Mouse (Mus musculus): ENCODE data around the gene Fank1. TPM values are rescaled to one million over a fixed set of nuclear protein-coding genes. Genes with fewer than 3 reads are reported as not detected.

The Fank1 gene
- polyA plus RNA-seq, 1 experiment, result not detected

DNA sequence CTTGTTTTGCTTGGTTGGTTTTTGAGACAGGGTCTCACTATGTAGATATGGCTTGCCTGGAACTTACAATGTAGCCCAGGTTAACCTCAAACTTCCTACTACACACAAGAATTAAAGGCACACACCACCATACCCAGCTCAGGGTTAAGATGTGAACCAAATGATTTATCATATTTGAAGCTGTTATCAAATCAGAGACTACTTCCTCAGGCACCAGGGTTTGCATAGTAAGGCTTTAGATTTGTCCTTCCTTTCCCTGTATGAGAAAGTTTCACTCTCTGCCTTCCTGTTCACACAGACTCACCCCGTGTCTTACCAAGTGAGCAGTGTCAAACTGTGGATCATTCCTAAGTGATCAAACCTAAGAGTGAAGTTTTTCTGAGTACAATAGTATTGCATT lies 32.5 kb upstream of the Fank1 start:
- peak overlapping the region; percentile 77 for H3K27ac ChIP-seq (ENCODE audit: insufficient read depth, low read depth, low read length)
- peaks cover 33% of the 10 kb centered on the region for H3K4me1 ChIP-seq (ENCODE audit: control insufficient read depth, insufficient read depth, low read length)

DNA sequence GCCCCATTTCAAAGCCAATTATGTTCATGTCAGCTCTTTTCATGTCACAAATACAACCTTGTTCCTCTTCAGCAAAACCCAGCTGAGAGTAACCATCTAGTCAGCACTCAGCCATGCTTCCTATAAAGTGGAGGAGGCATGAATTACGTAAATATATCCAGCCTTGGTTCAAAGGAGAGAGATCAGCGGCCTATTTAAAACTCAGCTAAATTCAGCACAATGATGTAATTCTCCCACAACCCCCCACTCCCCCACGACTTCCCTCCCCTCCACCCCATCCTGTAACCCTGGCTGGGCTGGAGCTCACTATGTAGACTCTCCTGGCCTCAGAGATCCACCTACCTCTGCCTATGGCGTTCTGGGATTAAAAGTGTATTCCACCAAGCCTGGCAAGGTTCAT lies 32.0 kb upstream of the Fank1 start:
- peak overlapping the region; percentile 77 for H3K27ac ChIP-seq (ENCODE audit: insufficient read depth, low read depth, low read length)
- no peak overlapping the region for H3K4me3 ChIP-seq (ENCODE audit: insufficient read depth, low read depth, low read length)
- TF ChIP-seq CTCF (IDR thresholded peaks at IDR 0.05; ENCODE audit: insufficient read depth, low read depth, low read length) (no peak), POLR2A (IDR thresholded peaks at IDR 0.05; ENCODE audit: insufficient read depth, low read depth, low read length) (no peak)
- peaks cover 33% of the 10 kb centered on the region for H3K4me1 ChIP-seq (ENCODE audit: control insufficient read depth, insufficient read depth, low read length)
- WGBS, result 18% methylated on average over 4 of the region's 4 CpGs

More for the DNA sequence above, 32.5 kb upstream of the Fank1 start:
- no peak overlapping the region for H3K4me3 ChIP-seq (ENCODE audit: insufficient read depth, low read depth, low read length)
- 69% methylated on average over 1 of the region's 1 CpGs for WGBS
- TF ChIP-seq POLR2A (IDR thresholded peaks at IDR 0.05; ENCODE audit: insufficient read depth, low read depth, low read length), result no peak
- no peak for TF ChIP-seq CTCF (IDR thresholded peaks at IDR 0.05; ENCODE audit: insufficient read depth, low read depth, low read length)

DNA sequence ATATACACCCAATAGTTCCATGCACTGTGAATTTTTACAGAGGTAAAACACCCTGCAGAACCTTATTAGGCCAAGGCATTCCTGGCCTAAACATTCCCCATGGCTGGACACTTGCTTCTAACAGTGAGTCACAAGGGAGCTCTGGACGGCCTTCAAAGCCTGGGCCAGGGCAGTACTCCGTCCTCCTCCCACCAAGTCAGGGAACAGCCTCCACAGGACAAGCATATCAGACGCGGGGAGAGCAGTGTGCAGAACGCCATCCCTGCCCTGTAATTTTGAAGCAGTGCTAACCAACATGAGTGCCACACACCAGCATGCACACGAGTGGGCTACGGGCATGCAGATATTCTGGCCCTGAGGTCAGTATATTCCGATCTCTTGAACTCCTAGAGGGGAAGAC lies 29.3 kb upstream of the Fank1 start:
- no peak overlapping the region for H3K4me3 ChIP-seq (ENCODE audit: insufficient read depth, low read depth, low read length)
- TF ChIP-seq CTCF (IDR thresholded peaks at IDR 0.05; ENCODE audit: insufficient read depth, low read depth, low read length) (no peak), POLR2A (IDR thresholded peaks at IDR 0.05; ENCODE audit: insufficient read depth, low read depth, low read length) (no peak)
- H3K4me1 ChIP-seq (ENCODE audit: control insufficient read depth, insufficient read depth, low read length), result peaks cover 29% of the 10 kb centered on the region
- 42% methylated on average over 8 of the region's 8 CpGs for WGBS
- peak overlapping the region; percentile 81 for H3K27ac ChIP-seq (ENCODE audit: insufficient read depth, low read depth, low read length)

DNA sequence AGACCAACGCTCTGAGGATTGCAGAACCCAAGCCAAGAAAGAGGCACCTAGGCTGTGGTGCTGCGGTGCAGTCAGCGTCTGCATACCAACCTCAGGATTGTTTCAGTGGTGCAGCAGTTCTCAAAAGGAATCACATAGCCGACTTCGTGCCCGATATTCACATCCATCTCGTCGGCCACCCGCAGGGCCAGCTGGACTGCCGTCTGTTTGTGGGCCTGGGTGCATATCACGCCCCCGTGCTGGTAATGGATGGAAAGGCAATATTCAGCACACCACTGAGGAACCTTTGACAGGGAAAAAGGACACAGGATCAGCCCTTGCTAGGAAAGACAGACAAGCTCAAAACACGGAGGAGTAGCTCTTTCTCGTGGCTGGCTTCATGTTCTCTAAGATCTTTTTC lies 27.9 kb upstream of the Fank1 start:
- Histone ChIP-seq H3K27ac (ENCODE audit: insufficient read depth, low read depth, low read length) (peak overlapping the region; percentile 81), H3K4me3 (ENCODE audit: insufficient read depth, low read depth, low read length) (no peak overlapping the region), H3K4me1 (ENCODE audit: control insufficient read depth, insufficient read depth, low read length) (peaks cover 26% of the 10 kb centered on the region)
- 43% methylated on average over 14 of the region's 14 CpGs for WGBS
- TF ChIP-seq CTCF (IDR thresholded peaks at IDR 0.05; ENCODE audit: insufficient read depth, low read depth, low read length) (no peak), POLR2A (IDR thresholded peaks at IDR 0.05; ENCODE audit: insufficient read depth, low read depth, low read length) (no peak)

GRCm38 (mm10) chr7:133750666-133751065 lies 26.0 kb upstream of the Fank1 start:
- TF ChIP-seq POLR2A (IDR thresholded peaks at IDR 0.05; ENCODE audit: insufficient read depth, low read depth, low read length) (no peak), CTCF (IDR thresholded peaks at IDR 0.05; ENCODE audit: insufficient read depth, low read depth, low read length) (no peak)
- 28% methylated on average over 5 of the region's 5 CpGs for WGBS
- Histone ChIP-seq H3K4me1 (ENCODE audit: control insufficient read depth, insufficient read depth, low read length) (peaks cover 29% of the 10 kb centered on the region), H3K4me3 (ENCODE audit: insufficient read depth, low read depth, low read length) (no peak overlapping the region), H3K27ac (ENCODE audit: insufficient read depth, low read depth, low read length) (peak overlapping the region; percentile 94)

DNA sequence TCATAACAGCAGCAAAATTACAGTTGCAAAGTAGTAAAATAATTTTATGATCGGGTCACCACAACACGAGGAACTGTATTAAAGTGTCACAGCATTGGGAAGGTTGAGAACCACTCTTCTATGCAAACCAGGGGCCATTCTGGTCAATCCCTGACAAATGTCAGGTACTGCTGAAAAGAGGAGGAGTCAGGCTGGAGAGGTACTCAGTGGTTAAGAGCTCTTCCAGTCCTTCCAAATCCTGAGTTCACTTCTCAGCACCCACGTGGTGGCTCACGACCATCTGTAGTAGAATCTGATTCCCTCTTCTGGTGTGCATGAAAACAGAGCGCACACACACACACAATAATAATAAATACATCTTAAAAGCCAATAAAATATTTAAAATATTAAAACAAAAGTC lies 25.5 kb upstream of the Fank1 start:
- Histone ChIP-seq H3K4me1 (ENCODE audit: control insufficient read depth, insufficient read depth, low read length) (peaks cover 31% of the 10 kb centered on the region), H3K27ac (ENCODE audit: insufficient read depth, low read depth, low read length) (peak overlapping the region; percentile 94), H3K4me3 (ENCODE audit: insufficient read depth, low read depth, low read length) (no peak overlapping the region)
- 32% methylated on average over 5 of the region's 5 CpGs for WGBS
- TF ChIP-seq POLR2A (IDR thresholded peaks at IDR 0.05; ENCODE audit: insufficient read depth, low read depth, low read length) (no peak), CTCF (IDR thresholded peaks at IDR 0.05; ENCODE audit: insufficient read depth, low read depth, low read length) (no peak)

- 34% methylated on average over 5 of the region's 5 CpGs for WGBS
- no peak for TF ChIP-seq POLR2A (IDR thresholded peaks at IDR 0.05; ENCODE audit: insufficient read depth, low read depth, low read length)
- no peak for TF ChIP-seq CTCF (IDR thresholded peaks at IDR 0.05; ENCODE audit: insufficient read depth, low read depth, low read length)
- Histone ChIP-seq H3K27ac (ENCODE audit: insufficient read depth, low read depth, low read length) (no peak overlapping the region), H3K4me1 (ENCODE audit: control insufficient read depth, insufficient read depth, low read length) (peaks cover 17% of the 10 kb centered on the region), H3K4me3 (ENCODE audit: insufficient read depth, low read depth, low read length) (no peak overlapping the region)
Measured at GRCm38 (mm10) chr7:133757961-133758455, 18.7 kb upstream of the Fank1 start.

- WGBS, result 88% methylated on average over 5 of the region's 5 CpGs
- TF ChIP-seq POLR2A (IDR thresholded peaks at IDR 0.05; ENCODE audit: insufficient read depth, low read depth, low read length), result no peak
- no peak for TF ChIP-seq CTCF (IDR thresholded peaks at IDR 0.05; ENCODE audit: insufficient read depth, low read depth, low read length)
- Histone ChIP-seq H3K4me3 (ENCODE audit: insufficient read depth, low read depth, low read length) (no peak overlapping the region), H3K4me1 (ENCODE audit: control insufficient read depth, insufficient read depth, low read length) (peaks cover 17% of the 10 kb centered on the region), H3K27ac (ENCODE audit: insufficient read depth, low read depth, low read length) (no peak overlapping the region)
Measured at GRCm38 (mm10) chr7:133758716-133759115, 17.9 kb upstream of the Fank1 start.

DNA sequence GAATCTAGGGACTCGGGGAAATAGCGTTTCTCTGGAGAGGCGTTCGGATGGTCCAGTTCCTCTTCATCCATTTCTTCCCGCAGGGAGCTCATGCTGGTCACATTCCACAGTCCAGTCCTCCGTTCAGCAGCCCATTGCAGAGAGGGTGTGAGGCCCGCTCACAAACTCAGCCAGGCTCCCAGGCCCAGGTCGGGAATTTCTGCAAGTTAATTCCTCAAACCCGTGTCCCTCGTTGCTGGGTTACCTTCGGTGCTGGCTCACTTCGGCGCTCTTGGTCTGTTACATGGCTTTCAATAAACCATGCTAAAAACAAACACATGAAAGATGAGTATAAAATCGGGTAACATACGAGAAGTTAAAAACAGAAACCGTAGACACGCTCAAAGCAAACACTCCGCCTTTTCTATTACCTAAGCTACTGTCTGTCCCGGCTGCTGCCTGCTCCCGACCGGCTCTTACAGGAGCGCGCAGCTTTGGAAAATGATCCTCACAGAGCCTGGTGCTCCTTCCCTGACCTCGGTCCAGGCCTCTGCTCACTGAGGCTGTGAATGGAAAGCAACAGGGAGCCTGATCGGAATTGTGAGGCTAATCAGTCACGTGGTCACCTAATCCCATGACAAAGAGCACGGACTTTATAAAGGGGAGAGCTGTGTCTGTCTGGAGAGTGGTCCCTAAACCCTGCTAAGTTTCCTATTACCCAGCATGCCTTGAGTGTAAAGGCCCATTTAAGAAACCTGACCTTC lies 16.9 kb upstream of the Fank1 start:
- Histone ChIP-seq H3K27ac (ENCODE audit: insufficient read depth, low read depth, low read length) (peak overlapping the region; percentile 27; the same call in 1 of the 2 replicates), H3K4me1 (ENCODE audit: control insufficient read depth, insufficient read depth, low read length) (peaks cover 22% of the 10 kb centered on the region), H3K4me3 (ENCODE audit: insufficient read depth, low read depth, low read length) (no peak overlapping the region)
- no peak for TF ChIP-seq POLR2A (IDR thresholded peaks at IDR 0.05; ENCODE audit: insufficient read depth, low read depth, low read length)
- no peak for TF ChIP-seq CTCF (IDR thresholded peaks at IDR 0.05; ENCODE audit: insufficient read depth, low read depth, low read length)
- 42% methylated on average over 27 of the region's 27 CpGs for WGBS

All from olfactory bulb, adult 2 months (tissue).